Mouse (Mus musculus): ENCODE measurements around the gene D7Ertd443e. TPM values are rescaled to one million over a fixed set of nuclear protein-coding genes. Genes with fewer than 3 reads are reported as not detected.

Gene D7Ertd443e
- polyA plus RNA-seq (2015; fragmentation: Nextera tagmentation; extraction: Ambion mirVana), result 0.22 and 0.23 TPM in 2 replicates

GRCm38 (mm10) chr7:134385561-134385960 lies at the start of gene D7Ertd443e:
D7Ertd443e (minus strand) TSS chr7:134385661.

GRCm38 (mm10) chr7:134231378-134232346 lies 153.8 kb downstream of the D7Ertd443e start, which contains the start of gene Adam12:
Adam12 (minus strand) TSS chr7:134232146.

Other genes starting within 250 kb of the D7Ertd443e start
- gene Adam12, start 153.5 kb downstream of the D7Ertd443e start, polyA plus RNA-seq (2015; fragmentation: Nextera tagmentation; extraction: Ambion mirVana), result 3.1 and 4.3 TPM in 2 replicates